Mouse (Mus musculus) lung, adult 2 months (tissue): ENCODE data around the gene Hsp90ab1. TPM values are rescaled to one million over a fixed set of nuclear protein-coding genes. Genes with fewer than 3 reads are reported as not detected.

Experiments used
- DNase-seq: peaks from one replicate; pipeline ENCODE4 v3.0.0; 2022
- H3K4me1 ChIP-seq: fragments of 200-500 bp; 2 replicates; pipeline ENCODE4 v1.6.1; 2011; ENCODE audit warnings: low read length; ENCODE audit not compliant: control insufficient read depth, insufficient read depth
- H3K4me3 ChIP-seq: fragments of 200-500 bp; replicated peaks from 2 replicates; pipeline ENCODE3; 2011; ENCODE audit warnings: low read depth, mild to moderate bottlenecking, control low read depth, low read length; ENCODE audit errors: extremely low read depth
- CTCF ChIP-seq: fragments of 200-500 bp; IDR thresholded peaks from 2 replicates; pipeline ENCODE4 v1.5.1; 2011; ENCODE audit warnings: mild to moderate bottlenecking, low read length, control low read depth; ENCODE audit not compliant: insufficient read depth
- POLR2A ChIP-seq: fragments of 200-500 bp; IDR thresholded peaks from 2 replicates; pipeline ENCODE4 v1.6.1; 2011; ENCODE audit warnings: low read depth, mild to moderate bottlenecking, control low read depth, low read length, borderline replicate concordance; ENCODE audit errors: extremely low read depth
- WGBS: fragments of 180-500 bp; shearing (Covaris S2); methylation state at CpG from one replicate; pipeline ENCODE4 v1.1.7; 2018; 5-methylcytosine and 5-hydroxymethylcytosine counted together
- polyA plus RNA-seq: library from polyadenylated mRNA; depleted of rRNA; stranded (reverse); fragments of >200 nt; gene quantifications from 2 replicates; pipeline ENCODE4 v1.2.3, GENCODE M21; 2012

The Hsp90ab1 gene
- polyA plus RNA-seq, 1 experiment: 340 TPM

- no peak for TF ChIP-seq POLR2A
- TF ChIP-seq CTCF: no peak
- DNase-seq: no peak
- WGBS: 7% methylated on average over 74 of the region's 74 CpGs
- Histone ChIP-seq H3K4me3 (no peak overlapping the region), H3K4me1 (peaks cover 5% of the 10 kb centered on the region)
These were observed 27.7 kb downstream of the Hsp90ab1 start for GRCm38 (mm10) chr17:45545278-45545961.

GRCm38 (mm10) chr17:45544873-45545277 lies 28.2 kb downstream of the Hsp90ab1 start:
- TF ChIP-seq CTCF (no peak), POLR2A (no peak)
- Histone ChIP-seq H3K4me1 (peaks cover 5% of the 10 kb centered on the region), H3K4me3 (no peak overlapping the region)
- 7% methylated on average over 46 of the region's 46 CpGs for WGBS
- DNase-seq: no peak

GRCm38 (mm10) chr17:45544001-45544872 lies 28.8 kb downstream of the Hsp90ab1 start:
- no peak for TF ChIP-seq CTCF
- TF ChIP-seq POLR2A: no peak
- no peak for DNase-seq
- WGBS: 8% methylated on average over 24 of the region's 24 CpGs
- H3K4me3 ChIP-seq: no peak overlapping the region
- H3K4me1 ChIP-seq: peaks cover 3% of the 10 kb centered on the region

- TF ChIP-seq POLR2A: no peak
- TF ChIP-seq CTCF: no peak
- no peak overlapping the region for H3K4me3 ChIP-seq
- WGBS: 37% methylated on average over 1 of the region's 1 CpGs
- no peak for DNase-seq
- H3K4me1 ChIP-seq: peaks cover 3% of the 10 kb centered on the region
These were observed 30.0 kb downstream of the Hsp90ab1 start for GRCm38 (mm10) chr17:45543115-45543514.

GRCm38 (mm10) chr17:45542705-45543104 lies 30.4 kb downstream of the Hsp90ab1 start:
- 64% methylated on average over 2 of the region's 2 CpGs for WGBS
- DNase-seq: no peak
- no peak for TF ChIP-seq CTCF
- no peak for TF ChIP-seq POLR2A
- peaks cover 3% of the 10 kb centered on the region for H3K4me1 ChIP-seq
- H3K4me3 ChIP-seq: no peak overlapping the region

GRCm38 (mm10) chr17:45542129-45542528 lies 30.9 kb downstream of the Hsp90ab1 start:
- DNase-seq: no peak
- WGBS: 23% methylated on average over 6 of the region's 6 CpGs
- Histone ChIP-seq H3K4me1 (peaks cover 3% of the 10 kb centered on the region), H3K4me3 (no peak overlapping the region)
- TF ChIP-seq CTCF: no peak

GRCm38 (mm10) chr17:45539664-45540063 lies 33.4 kb downstream of the Hsp90ab1 start:
- DNase-seq: no peak

GRCm38 (mm10) chr17:45538394-45538793 lies 34.7 kb downstream of the Hsp90ab1 start:
- no peaks in the 10 kb centered on the region for H3K4me1 ChIP-seq
- 49% methylated on average over 4 of the region's 4 CpGs for WGBS
- DNase-seq: no peak
- no peak overlapping the region for H3K4me3 ChIP-seq
- no peak for TF ChIP-seq POLR2A
- TF ChIP-seq CTCF: no peak

More at GRCm38 (mm10) chr17:45539664-45540063, 33.4 kb downstream of the Hsp90ab1 start:
- Histone ChIP-seq H3K4me3 (no peak overlapping the region), H3K4me1 (no peaks in the 10 kb centered on the region)
- WGBS: 69% methylated on average over 21 of the region's 21 CpGs
- TF ChIP-seq POLR2A: no peak

- WGBS: 9% methylated on average over 5 of the region's 5 CpGs
- Histone ChIP-seq H3K4me3 (no peak overlapping the region), H3K4me1 (no peaks in the 10 kb centered on the region)
- DNase-seq: no peak
- TF ChIP-seq POLR2A (no peak), CTCF (no peak)
These were observed 36.8 kb downstream of the Hsp90ab1 start for GRCm38 (mm10) chr17:45536264-45536663.

GRCm38 (mm10) chr17:45532896-45533295 lies 40.2 kb downstream of the Hsp90ab1 start:
- 43% methylated on average over 15 of the region's 15 CpGs for WGBS
- DNase-seq: no peak
- Histone ChIP-seq H3K4me3 (no peak overlapping the region), H3K4me1 (no peaks in the 10 kb centered on the region)
- no peak for TF ChIP-seq POLR2A
- no peak for TF ChIP-seq CTCF
